Mouse (Mus musculus) limb, embryonic 12.5 days (tissue): ENCODE measurements at regions not wholly inside any gene's neighbourhood (a gene's known extent, or its start where the extent isn't known, plus 50 kb on each side); places are given as distances from the start of the nearest gene placed in this dataset.
A peak's percentile ranks its signal among the peaks of the same experiment; 100 is the strongest.

Experiments used
- ATAC-seq: fragments of 200-750 bp; cut with Nextera tagmentation; 2 replicates; pipeline ENCODE4 v1.8.0; 2017; ENCODE audit warnings: low read depth, moderate TSS enrichment; ENCODE audit not compliant: insufficient number of reproducible peaks, insufficient read depth, low FRiP score, low TSS enrichment
- H3K27ac ChIP-seq: fragments of 300-500 bp; sonication (generic); 2 replicates; pipeline ENCODE4 v1.5.1; 2016; ENCODE audit warnings: mild to moderate bottlenecking, moderate library complexity
- H3K27me3 ChIP-seq: fragments of 300-500 bp; sonication (generic); 2 replicates; pipeline ENCODE4 v1.6.1; 2016; ENCODE audit warnings: mild to moderate bottlenecking, moderate library complexity
- H3K36me3 ChIP-seq: fragments of 300-500 bp; sonication (generic); 2 replicates; pipeline ENCODE4 v1.6.1; 2016; ENCODE audit warnings: mild to moderate bottlenecking, moderate library complexity
- H3K4me1 ChIP-seq: fragments of 300-500 bp; sonication (generic); replicated peaks from 2 replicates; pipeline ENCODE4 v1.6.1; 2016
- H3K4me2 ChIP-seq: fragments of 300-500 bp; sonication (generic); 2 replicates; pipeline ENCODE4 v1.6.1; 2016; ENCODE audit warnings: mild to moderate bottlenecking, moderate library complexity
- H3K4me3 ChIP-seq: fragments of 300-500 bp; sonication (generic); replicated peaks from 2 replicates; pipeline ENCODE4 v1.5.1; 2016; ENCODE audit warnings: mild to moderate bottlenecking
- H3K9ac ChIP-seq: fragments of 300-500 bp; sonication (generic); replicated peaks from 2 replicates; pipeline ENCODE4 v1.6.1; 2016; ENCODE audit warnings: mild to moderate bottlenecking, moderate library complexity
- H3K9me3 ChIP-seq: fragments of 300-500 bp; sonication (generic); 2 replicates; pipeline ENCODE4 v1.6.1; 2016; ENCODE audit warnings: mild to moderate bottlenecking, moderate library complexity
- WGBS: fragments of 180-500 bp; shearing (Covaris S2); methylation state at CpG from one replicate; pipeline ENCODE4 v1.1.7; 2016; 5-methylcytosine and 5-hydroxymethylcytosine counted together

DNA sequence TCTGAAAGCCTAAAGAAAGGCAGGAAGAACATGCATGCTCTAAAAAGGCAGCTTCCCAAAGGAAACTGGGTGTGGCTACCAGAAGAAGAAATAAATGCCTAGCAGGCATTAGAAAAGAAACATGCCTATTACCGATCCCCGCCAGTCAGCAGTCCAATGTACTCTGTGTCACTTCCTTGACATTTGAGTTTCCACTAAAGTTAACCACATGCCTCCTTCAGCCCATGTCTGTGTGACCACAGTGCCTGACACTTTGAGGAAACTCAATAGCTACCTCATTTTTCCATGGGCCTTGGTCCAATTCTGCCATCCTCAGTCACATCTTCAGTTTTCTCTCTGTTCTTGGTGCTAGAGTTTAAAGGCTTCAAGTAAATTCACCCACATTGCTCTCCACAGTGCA lies 233.7 kb upstream of the Isx start:
- 84% methylated on average over 2 of the region's 2 CpGs for WGBS

GRCm38 (mm10) chr8:74640636-74641035 lies 232.3 kb upstream of the Isx start:
- Histone ChIP-seq H3K36me3 (no peaks in the 10 kb centered on the region), H3K4me3 (no peak overlapping the region), H3K9ac (no peak overlapping the region), H3K9me3 (no peaks in the 10 kb centered on the region), H3K4me1 (no peaks in the 10 kb centered on the region), H3K27me3 (no peaks in the 10 kb centered on the region), H3K27ac (no peak overlapping the region), H3K4me2 (no peak overlapping the region)
- no peak for ATAC-seq
- 63% methylated on average over 1 of the region's 1 CpGs for WGBS

More for the DNA sequence above, 233.7 kb upstream of the Isx start:
- no peak for ATAC-seq
- no peak overlapping the region for H3K9ac ChIP-seq
- no peaks in the 10 kb centered on the region for H3K36me3 ChIP-seq
- H3K4me2 ChIP-seq = no peak overlapping the region
- H3K4me1 ChIP-seq = no peaks in the 10 kb centered on the region
- no peaks in the 10 kb centered on the region for H3K27me3 ChIP-seq
- no peak overlapping the region for H3K27ac ChIP-seq
- no peak overlapping the region for H3K4me3 ChIP-seq
- no peaks in the 10 kb centered on the region for H3K9me3 ChIP-seq

DNA sequence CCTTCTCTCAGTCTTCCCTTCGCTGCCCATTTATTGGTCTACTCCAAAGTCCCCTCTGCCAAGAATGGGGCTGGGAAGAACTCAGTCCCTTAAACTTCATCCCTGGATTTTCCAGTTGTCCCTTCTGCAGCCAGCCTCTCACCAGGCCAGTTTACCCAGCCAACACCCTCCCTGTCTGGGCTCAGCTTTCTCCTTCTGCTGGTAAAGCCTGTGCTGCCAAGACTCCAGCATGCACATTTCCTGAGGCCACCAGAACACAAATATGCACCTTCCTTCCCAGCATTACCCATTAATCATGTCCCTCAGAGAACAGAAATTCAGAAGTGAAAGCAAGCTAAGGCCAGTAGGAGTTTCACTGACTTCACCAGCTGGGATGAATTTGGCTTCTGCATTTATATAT lies 213.0 kb upstream of the Isx start:
- WGBS = 90% methylated on average over 1 of the region's 1 CpGs
- no peak overlapping the region for H3K4me2 ChIP-seq
- H3K27me3 ChIP-seq = no peaks in the 10 kb centered on the region
- no peaks in the 10 kb centered on the region for H3K36me3 ChIP-seq
- no peak overlapping the region for H3K4me3 ChIP-seq
- ATAC-seq = no peak
- H3K9ac ChIP-seq = no peak overlapping the region
- H3K9me3 ChIP-seq = no peaks in the 10 kb centered on the region
- H3K27ac ChIP-seq = no peak overlapping the region
- H3K4me1 ChIP-seq = no peaks in the 10 kb centered on the region

- Histone ChIP-seq H3K4me1 (no peaks in the 10 kb centered on the region), H3K27me3 (no peaks in the 10 kb centered on the region), H3K36me3 (no peaks in the 10 kb centered on the region), H3K4me2 (no peak overlapping the region), H3K27ac (no peak overlapping the region), H3K4me3 (no peak overlapping the region), H3K9ac (no peak overlapping the region), H3K9me3 (no peaks in the 10 kb centered on the region)
- ATAC-seq = no peak
Measured at GRCm38 (mm10) chr8:74688342-74688741, 184.6 kb upstream of the Isx start.

DNA sequence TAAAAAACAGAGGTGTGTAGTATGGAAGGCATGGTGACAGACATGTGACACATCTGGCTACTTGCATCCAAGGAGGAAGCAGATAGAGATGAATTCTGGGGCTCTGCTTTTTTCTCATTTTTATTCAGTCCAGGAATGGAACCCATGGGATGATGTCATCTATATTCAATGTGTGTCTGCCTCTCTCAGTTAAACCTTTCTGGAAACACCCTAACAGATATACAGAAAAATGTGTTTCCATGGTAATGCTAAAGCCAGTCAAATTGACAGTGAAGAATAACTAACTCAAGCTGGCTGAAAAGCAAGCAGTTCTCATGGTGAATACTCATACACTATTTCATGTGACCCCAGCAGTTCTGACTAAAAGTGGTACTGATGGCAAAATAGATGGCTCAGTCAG lies 177.0 kb upstream of the Isx start:
- no peaks in the 10 kb centered on the region for H3K36me3 ChIP-seq
- H3K27ac ChIP-seq = no peak overlapping the region
- H3K27me3 ChIP-seq = no peaks in the 10 kb centered on the region
- no peak overlapping the region for H3K4me3 ChIP-seq
- no peak overlapping the region for H3K4me2 ChIP-seq
- no peaks in the 10 kb centered on the region for H3K9me3 ChIP-seq
- H3K9ac ChIP-seq = no peak overlapping the region
- ATAC-seq = no peak
- H3K4me1 ChIP-seq = no peaks in the 10 kb centered on the region

GRCm38 (mm10) chr8:74697317-74697716 lies 175.7 kb upstream of the Isx start:
- Histone ChIP-seq H3K27ac (no peak overlapping the region), H3K4me3 (no peak overlapping the region), H3K27me3 (no peaks in the 10 kb centered on the region), H3K4me2 (no peak overlapping the region), H3K36me3 (no peaks in the 10 kb centered on the region), H3K4me1 (no peaks in the 10 kb centered on the region), H3K9ac (no peak overlapping the region), H3K9me3 (no peaks in the 10 kb centered on the region)
- 0 out of 2 replicates have a peak, but pooled peaks have one; percentile 20 for ATAC-seq
- 31% methylated on average over 1 of the region's 1 CpGs for WGBS

GRCm38 (mm10) chr8:74712617-74713016 lies 160.4 kb upstream of the Isx start:
- no peaks in the 10 kb centered on the region for H3K36me3 ChIP-seq
- no peak overlapping the region for H3K4me3 ChIP-seq
- no peak overlapping the region for H3K9ac ChIP-seq
- H3K4me1 ChIP-seq = no peaks in the 10 kb centered on the region
- H3K9me3 ChIP-seq = no peaks in the 10 kb centered on the region
- no peaks in the 10 kb centered on the region for H3K27me3 ChIP-seq
- H3K27ac ChIP-seq = no peak overlapping the region
- WGBS = 72% methylated on average over 3 of the region's 3 CpGs
- no peak overlapping the region for H3K4me2 ChIP-seq
- no peak for ATAC-seq

DNA sequence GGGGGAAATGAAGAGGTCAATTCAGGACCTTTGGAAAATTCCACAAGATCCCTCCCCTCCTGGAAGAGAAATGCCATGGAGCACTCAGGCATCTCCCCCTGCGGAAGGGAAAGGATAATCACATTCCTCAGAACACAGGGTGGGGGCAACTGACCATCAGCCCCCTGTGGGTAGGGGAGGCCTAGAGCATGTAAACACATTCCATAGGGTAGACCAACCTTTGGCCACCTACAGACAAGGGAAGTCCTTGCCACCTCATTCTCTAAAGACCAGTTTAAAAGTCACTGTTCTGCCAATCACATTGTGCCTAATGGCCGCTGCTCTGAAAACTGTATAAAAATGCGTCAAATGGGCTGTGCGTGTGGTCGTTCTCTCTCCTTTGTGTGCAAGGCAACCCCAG lies 156.9 kb upstream of the Isx start:
- Histone ChIP-seq H3K27me3 (no peaks in the 10 kb centered on the region), H3K36me3 (no peaks in the 10 kb centered on the region), H3K4me3 (no peak overlapping the region), H3K9me3 (no peaks in the 10 kb centered on the region), H3K4me1 (no peaks in the 10 kb centered on the region), H3K9ac (no peak overlapping the region), H3K27ac (no peak overlapping the region), H3K4me2 (no peak overlapping the region)
- no peak for ATAC-seq
- WGBS = 81% methylated on average over 5 of the region's 5 CpGs

DNA sequence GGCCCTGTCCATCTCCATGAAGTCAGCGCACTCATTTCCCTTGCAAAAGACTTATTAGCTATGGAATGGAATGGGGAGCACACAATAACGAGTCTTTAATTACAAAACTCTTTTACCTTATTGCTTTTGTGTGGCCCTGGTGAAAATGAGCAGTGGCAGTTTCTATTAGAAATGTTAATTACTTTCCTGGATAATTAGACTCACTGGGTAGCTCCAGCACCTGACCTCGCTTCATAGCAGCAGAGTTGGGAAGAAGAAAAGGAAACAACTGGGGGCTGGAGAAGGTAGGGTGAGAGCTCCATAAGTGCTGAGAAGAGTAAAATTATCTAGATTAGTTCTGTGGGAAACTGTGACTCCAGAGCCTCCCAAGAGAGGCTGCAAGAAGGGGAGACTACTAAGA lies 108.2 kb upstream of the Isx start:
- no peak overlapping the region for H3K9ac ChIP-seq
- no peaks in the 10 kb centered on the region for H3K27me3 ChIP-seq
- H3K27ac ChIP-seq = no peak overlapping the region
- no peak overlapping the region for H3K4me2 ChIP-seq
- no peaks in the 10 kb centered on the region for H3K36me3 ChIP-seq
- 71% methylated on average over 3 of the region's 3 CpGs for WGBS
- no peaks in the 10 kb centered on the region for H3K4me1 ChIP-seq
- no peaks in the 10 kb centered on the region for H3K9me3 ChIP-seq
- ATAC-seq = no peak
- no peak overlapping the region for H3K4me3 ChIP-seq

- no peak overlapping the region for H3K4me3 ChIP-seq
Measured at GRCm38 (mm10) chr8:74775549-74775948, 97.4 kb upstream of the Isx start.

GRCm38 (mm10) chr8:74781087-74781486 lies 91.9 kb upstream of the Isx start:
- Histone ChIP-seq H3K9me3 (peaks cover 23% of the 10 kb centered on the region; the same call in 1 of the 2 replicates), H3K4me1 (no peaks in the 10 kb centered on the region), H3K9ac (no peak overlapping the region), H3K4me3 (no peak overlapping the region), H3K4me2 (no peak overlapping the region), H3K36me3 (no peaks in the 10 kb centered on the region), H3K27ac (no peak overlapping the region), H3K27me3 (no peaks in the 10 kb centered on the region)
- no peak for ATAC-seq
- WGBS = 84% methylated on average over 1 of the region's 1 CpGs

More at GRCm38 (mm10) chr8:74775549-74775948, 97.4 kb upstream of the Isx start:
- Histone ChIP-seq H3K4me1 (no peaks in the 10 kb centered on the region), H3K36me3 (no peaks in the 10 kb centered on the region), H3K27me3 (no peaks in the 10 kb centered on the region), H3K27ac (no peak overlapping the region), H3K4me2 (no peak overlapping the region), H3K9ac (no peak overlapping the region), H3K9me3 (no peaks in the 10 kb centered on the region)
- no peak for ATAC-seq

DNA sequence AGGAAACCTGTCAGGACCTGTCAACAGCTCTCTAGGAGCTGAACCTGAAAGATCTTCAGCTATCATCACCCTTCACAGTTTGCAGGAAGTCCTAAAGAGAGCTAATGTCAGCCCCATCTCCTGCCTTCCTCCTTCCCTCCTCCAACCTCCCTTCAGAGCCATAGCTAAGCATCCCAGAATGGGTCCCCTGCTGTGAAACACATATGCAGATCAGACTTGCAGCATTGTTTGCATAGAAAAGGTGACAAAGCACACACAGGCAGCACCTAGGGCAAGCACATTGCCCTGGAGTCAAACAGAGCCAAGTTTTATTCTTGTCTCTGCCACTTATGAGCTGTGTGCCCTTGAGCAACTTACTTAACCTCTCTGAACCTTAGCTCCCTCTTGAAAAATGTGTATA lies 64.3 kb upstream of the Isx start:
- no peaks in the 10 kb centered on the region for H3K36me3 ChIP-seq
- no peaks in the 10 kb centered on the region for H3K27me3 ChIP-seq
- no peaks in the 10 kb centered on the region for H3K4me1 ChIP-seq
- H3K9ac ChIP-seq = no peak overlapping the region
- no peak for ATAC-seq
- H3K4me2 ChIP-seq = no peak overlapping the region
- H3K9me3 ChIP-seq = no peaks in the 10 kb centered on the region
- H3K27ac ChIP-seq = no peak overlapping the region
- H3K4me3 ChIP-seq = no peak overlapping the region
